Mouse (Mus musculus): Measurements from ENCODE around the gene Gm12845. TPM values are rescaled to one million over a fixed set of nuclear protein-coding genes. Genes with fewer than 3 reads are reported as not detected.
"Not testable (repeated sequence)": the region's sequence is repeated elsewhere in the genome, so short reads cannot be mapped to it uniquely, and the experiment has no call there.

Gm12845 gene
- polyA plus RNA-seq, 1 experiment from 2014 or later: not detected

DNA sequence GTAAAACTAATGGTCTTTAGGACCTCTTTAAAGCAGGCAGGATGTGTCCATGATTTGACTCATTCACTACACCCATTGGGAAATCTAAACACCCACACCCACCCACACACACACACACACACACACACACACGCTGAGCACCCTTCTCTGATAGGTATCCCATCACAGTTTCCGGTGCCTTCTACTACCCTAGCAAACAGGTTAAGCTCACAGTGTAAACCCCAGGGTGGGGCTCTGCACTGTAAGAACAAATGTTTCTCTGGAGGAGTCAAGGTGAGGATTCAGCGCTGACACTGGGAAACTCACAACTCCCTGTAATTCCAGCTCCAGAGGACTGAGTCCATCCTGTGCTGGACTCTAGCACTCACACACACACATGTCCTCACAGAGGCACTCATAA, 7.7 kb downstream of the Gm12845 start:
- H3K4me1 ChIP-seq (replicated peaks): no peaks in the 10 kb centered on the region
- H3K27me3 ChIP-seq: 0 out of 2 replicates have a peak, but pooled peaks cover 4% of the 10 kb centered on the region
- H3K4me3 ChIP-seq: no peak overlapping the region
- 87% methylated on average over 3 of the region's 3 CpGs for WGBS
- H3K36me3 ChIP-seq: no peaks in the 10 kb centered on the region
- no peak for ATAC-seq (ENCODE audit: low FRiP score)
- H3K27ac ChIP-seq: no peak overlapping the region
- no peak overlapping the region for H3K9ac ChIP-seq
- no peaks in the 10 kb centered on the region for H3K9me3 ChIP-seq
- H3K4me2 ChIP-seq: no peak overlapping the region

DNA sequence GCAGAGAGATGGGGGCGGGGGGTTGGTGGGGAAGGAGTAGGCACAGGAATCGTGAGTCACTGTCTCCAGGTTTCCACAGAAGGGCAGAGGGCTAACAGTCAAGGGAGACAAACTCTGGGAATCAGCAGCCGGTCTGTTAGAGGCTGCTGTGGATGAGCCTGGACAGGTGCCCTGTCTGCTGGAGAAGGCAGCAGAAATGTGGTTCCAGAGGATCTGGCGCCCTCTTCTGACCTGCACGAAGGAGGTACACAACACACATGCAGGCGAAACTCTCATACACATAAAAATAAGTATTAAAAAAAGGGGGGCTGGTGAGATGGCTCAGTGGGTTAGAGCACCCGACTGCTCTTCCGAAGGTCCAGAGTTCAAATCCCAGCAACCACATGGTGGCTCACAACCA, 13.3 kb downstream of the Gm12845 start:
- Histone ChIP-seq H3K4me1 (replicated peaks) (no peaks in the 10 kb centered on the region), H3K4me2 (no peak overlapping the region), H3K27me3 (0 out of 2 replicates have a peak, but pooled peaks cover 3% of the 10 kb centered on the region), H3K27ac (no peak overlapping the region), H3K4me3 (no peak overlapping the region), H3K9ac (no peak overlapping the region), H3K9me3 (no peaks in the 10 kb centered on the region), H3K36me3 (no peaks in the 10 kb centered on the region)
- 47% methylated on average over 8 of the region's 8 CpGs for WGBS
- no peak for ATAC-seq (ENCODE audit: low FRiP score)

DNA sequence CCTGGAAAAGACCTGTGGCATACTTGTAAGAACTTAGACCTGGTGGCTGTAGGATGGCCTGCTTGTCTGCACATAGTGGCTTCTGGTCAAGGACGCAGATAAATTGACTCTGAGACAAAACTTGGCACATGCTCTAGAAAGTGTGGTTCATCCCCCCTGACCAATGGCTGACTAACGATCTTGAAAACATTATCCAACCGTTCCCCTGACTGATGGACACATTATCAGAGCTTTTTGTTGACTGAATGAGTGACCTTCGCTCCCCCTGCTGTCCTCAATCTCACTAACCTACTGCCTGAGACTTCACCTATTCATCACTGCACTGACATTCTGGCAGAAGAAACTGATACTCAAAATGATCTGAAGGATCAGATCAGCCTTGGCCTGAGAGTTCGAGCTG, 28.3 kb downstream of the Gm12845 start:
- not testable (repeated sequence) for H3K36me3 ChIP-seq; ATAC-seq (ENCODE audit: low FRiP score); H3K27me3 ChIP-seq; H3K9ac ChIP-seq; H3K4me3 ChIP-seq; H3K4me1 ChIP-seq (replicated peaks); H3K9me3 ChIP-seq; H3K4me2 ChIP-seq; H3K27ac ChIP-seq
- WGBS: 81% methylated on average over 5 of the region's 5 CpGs

DNA sequence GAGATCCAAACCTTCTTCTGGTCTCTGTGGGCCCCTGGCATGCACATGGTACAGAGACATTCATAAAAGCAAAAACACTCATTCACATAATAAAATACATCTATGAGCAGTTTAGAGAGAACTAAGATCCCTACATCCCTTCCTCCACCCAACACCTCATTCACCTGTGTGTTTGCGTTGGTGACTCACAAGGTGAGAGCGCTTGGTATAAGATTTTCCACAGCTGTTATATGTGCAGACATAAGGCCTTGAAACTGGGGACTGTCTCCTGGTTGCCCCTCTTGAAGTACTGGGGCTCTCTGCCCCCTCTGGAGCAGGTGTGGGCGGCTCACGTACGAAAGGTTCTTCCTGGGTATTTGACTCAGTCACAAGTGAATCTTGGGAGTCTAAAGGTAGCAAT, 35.9 kb downstream of the Gm12845 start:
- Histone ChIP-seq H3K9ac (no peak overlapping the region), H3K9me3 (no peaks in the 10 kb centered on the region), H3K27me3 (no peaks in the 10 kb centered on the region), H3K4me3 (no peak overlapping the region), H3K4me2 (no peak overlapping the region), H3K27ac (no peak overlapping the region), H3K36me3 (no peaks in the 10 kb centered on the region), H3K4me1 (replicated peaks) (no peaks in the 10 kb centered on the region)
- ATAC-seq (ENCODE audit: low FRiP score): no peak
- 95% methylated on average over 5 of the region's 5 CpGs for WGBS

DNA sequence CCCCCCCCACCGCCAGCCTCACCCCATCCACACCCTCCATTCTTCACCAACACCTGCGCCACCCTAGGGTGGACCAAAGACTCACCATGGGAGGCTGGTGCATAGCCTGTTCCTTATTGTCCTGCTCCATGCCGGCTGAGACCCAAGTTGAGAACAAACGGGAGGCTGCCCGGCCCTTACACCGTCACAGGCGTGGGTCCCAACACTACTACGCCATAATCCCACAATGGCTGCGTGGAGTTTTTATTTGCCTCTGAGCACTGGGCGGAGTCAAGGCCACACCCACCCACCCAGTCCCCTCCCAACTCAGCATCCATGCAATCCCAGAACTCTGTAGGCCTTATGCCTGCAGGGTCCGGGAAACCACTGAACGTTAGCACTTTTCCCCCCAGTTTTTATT, 41.2 kb downstream of the Gm12845 start, which contains the start of gene Klf17:
Gene Klf17, minus strand, starts transcription at position 233 of the 400 bp plus-strand sequence.
- H3K4me1 ChIP-seq (replicated peaks): no peaks in the 10 kb centered on the region
- H3K4me3 ChIP-seq: no peak within 1 kb of the TSS
- H3K9me3 ChIP-seq: no peaks in the 10 kb centered on the region
- no peak within 1 kb of the TSS for H3K27ac ChIP-seq
- no peaks in the 10 kb centered on the region for H3K27me3 ChIP-seq
- WGBS: 76% methylated on average over 12 of the region's 12 CpGs
- no peaks in the 10 kb centered on the region for H3K36me3 ChIP-seq
- no peak within 1 kb of the TSS for H3K9ac ChIP-seq
- H3K4me2 ChIP-seq: no peak within 1 kb of the TSS
- no peak for ATAC-seq (ENCODE audit: low FRiP score)

DNA sequence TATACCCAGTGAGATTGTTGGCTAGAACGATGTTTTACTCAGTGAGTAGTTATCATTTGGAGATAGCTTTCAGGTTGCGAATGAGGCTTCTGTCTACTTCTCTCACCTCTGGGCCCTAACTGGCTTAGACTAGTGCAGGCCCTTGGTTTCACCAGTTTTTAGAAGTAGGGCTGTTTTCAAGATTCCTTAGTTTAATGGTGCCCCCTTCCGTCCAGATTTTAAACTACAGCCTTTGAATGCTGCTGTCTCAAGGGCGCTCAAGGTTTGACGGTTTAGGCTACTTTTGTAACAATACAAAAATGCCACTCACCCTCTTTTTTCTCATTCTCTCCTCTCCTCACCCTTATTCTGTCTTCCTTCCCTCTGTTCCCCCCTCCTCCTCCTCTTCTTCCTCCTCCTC, 46.7 kb downstream of the Gm12845 start:
- Histone ChIP-seq H3K27ac (no peak overlapping the region), H3K9ac (no peak overlapping the region), H3K4me3 (no peak overlapping the region), H3K4me2 (no peak overlapping the region), H3K36me3 (no peaks in the 10 kb centered on the region), H3K27me3 (peaks cover 4% of the 10 kb centered on the region; the same call in 1 of the 2 replicates), H3K9me3 (no peaks in the 10 kb centered on the region), H3K4me1 (replicated peaks) (no peaks in the 10 kb centered on the region)
- ATAC-seq (ENCODE audit: low FRiP score): no peak
- 24% methylated on average over 5 of the region's 5 CpGs for WGBS

DNA sequence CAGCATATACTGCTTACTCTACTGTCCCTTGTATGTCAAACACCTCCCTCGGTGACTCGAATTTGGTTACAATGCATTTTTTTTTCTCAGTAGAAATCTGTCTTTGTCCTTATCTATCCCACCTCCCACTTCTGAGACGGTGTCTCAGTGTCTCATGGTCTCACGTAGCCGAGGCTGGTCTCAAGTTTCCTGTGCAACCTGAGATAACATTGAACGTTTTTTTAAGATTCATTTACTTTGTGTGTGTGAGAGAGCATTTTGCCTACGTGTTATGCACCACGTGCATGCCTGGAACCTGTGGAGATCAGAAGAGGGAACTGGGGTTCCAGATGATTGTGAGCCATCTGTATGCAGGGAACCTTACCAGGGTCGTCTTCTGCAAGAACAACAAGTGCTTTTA, 48.7 kb downstream of the Gm12845 start:
- Histone ChIP-seq H3K4me2 (no peak overlapping the region), H3K4me3 (no peak overlapping the region), H3K27ac (no peak overlapping the region), H3K27me3 (peaks cover 4% of the 10 kb centered on the region; the same call in 1 of the 2 replicates), H3K9me3 (no peaks in the 10 kb centered on the region), H3K9ac (no peak overlapping the region), H3K36me3 (no peaks in the 10 kb centered on the region), H3K4me1 (replicated peaks) (no peaks in the 10 kb centered on the region)
- no peak for ATAC-seq (ENCODE audit: low FRiP score)
- WGBS: 75% methylated on average over 9 of the region's 9 CpGs

Other genes with a start within 250 kb of the Gm12845 start
- gene Rnf220, start 227.4 kb upstream of the Gm12845 start, polyA plus RNA-seq (2015; fragmentation: Nextera tagmentation; extraction: Ambion mirVana): 102 and 106 TPM in 2 replicates
- gene Eri3, start 174.0 kb upstream of the Gm12845 start, polyA plus RNA-seq (2015; fragmentation: Nextera tagmentation; extraction: Ambion mirVana): 205 and 214 TPM in 2 replicates
- 74.9 and 76.6 TPM in 2 replicates for gene Dmap1, start 42.1 kb upstream of the Gm12845 start, polyA plus RNA-seq (2015; fragmentation: Nextera tagmentation; extraction: Ambion mirVana)
- 0.12 TPM in 1 of 2 replicates, not detected in the other for gene Klf17, start 41.2 kb downstream of the Gm12845 start, polyA plus RNA-seq (2015; fragmentation: Nextera tagmentation; extraction: Ambion mirVana)
- gene Slc6a9, start 110.1 kb downstream of the Gm12845 start, polyA plus RNA-seq (2015; fragmentation: Nextera tagmentation; extraction: Ambion mirVana): 22.8 and 27.7 TPM in 2 replicates
- gene Ccdc24, start 148.1 kb downstream of the Gm12845 start, polyA plus RNA-seq (2015; fragmentation: Nextera tagmentation; extraction: Ambion mirVana): 1.6 and 2.8 TPM in 2 replicates
- gene B4galt2, start 159.1 kb downstream of the Gm12845 start, polyA plus RNA-seq (2015; fragmentation: Nextera tagmentation; extraction: Ambion mirVana): 45.2 and 45.4 TPM in 2 replicates
- 485 and 492 TPM in 2 replicates for gene Atp6v0b, start 162.9 kb downstream of the Gm12845 start, polyA plus RNA-seq (2015; fragmentation: Nextera tagmentation; extraction: Ambion mirVana)
- 24.0 and 24.8 TPM in 2 replicates for gene Dph2, start 167.6 kb downstream of the Gm12845 start, polyA plus RNA-seq (2015; fragmentation: Nextera tagmentation; extraction: Ambion mirVana)
- 64.4 and 74.5 TPM in 2 replicates for gene Ipo13, start 190.6 kb downstream of the Gm12845 start, polyA plus RNA-seq (2015; fragmentation: Nextera tagmentation; extraction: Ambion mirVana)
- 0.78 and 0.84 TPM in 2 replicates for gene Artn, start 205.4 kb downstream of the Gm12845 start, polyA plus RNA-seq (2015; fragmentation: Nextera tagmentation; extraction: Ambion mirVana)

Data from hindbrain, embryonic 13.5 days (tissue).